Mouse (Mus musculus): ENCODE measurements around the gene Nipa2. TPM values are rescaled to one million over a fixed set of nuclear protein-coding genes. Genes with fewer than 3 reads are reported as not detected.

The Nipa2 gene
- polyA plus RNA-seq, 1 experiment from 2014 or later: 41.9 TPM

Other genes with a start within 250 kb of the Nipa2 start
- 1.4 and 1.7 TPM in 2 replicates for gene Siglech, start 194.3 kb downstream of the Nipa2 start, polyA plus RNA-seq (2015; fragmentation: Nextera tagmentation; extraction: Ambion mirVana)
- 39.0 and 39.3 TPM in 2 replicates for gene Tubgcp5, start 168.3 kb downstream of the Nipa2 start, polyA plus RNA-seq (2015; fragmentation: Nextera tagmentation; extraction: Ambion mirVana)
- 65.2 and 67.2 TPM in 2 replicates for gene Cyfip1, start 120.7 kb downstream of the Nipa2 start, polyA plus RNA-seq (2015; fragmentation: Nextera tagmentation; extraction: Ambion mirVana)
- 14.8 and 15.8 TPM in 2 replicates for gene Nipa1, start 57.5 kb upstream of the Nipa2 start, polyA plus RNA-seq (2015; fragmentation: Nextera tagmentation; extraction: Ambion mirVana)
- 42.3 and 45.4 TPM in 2 replicates for gene Herc2, start 87.7 kb upstream of the Nipa2 start, polyA plus RNA-seq (2015; fragmentation: Nextera tagmentation; extraction: Ambion mirVana)